Mouse (Mus musculus): Measurements from ENCODE around the gene Rab40c. TPM values are rescaled to one million over a fixed set of nuclear protein-coding genes. Genes with fewer than 3 reads are reported as not detected.

Gene Rab40c
- total and polyA plus RNA-seq, 2 experiments from 2014 or later: 10.4 to 22.5 TPM

GRCm38 (mm10) chr17:25836397-25837075 lies 83.0 kb downstream of the Rab40c start:
- 21% methylated on average over 23 of the region's 23 CpGs for whole genome bisulfite sequencing

GRCm38 (mm10) chr17:25835816-25836215 lies 83.7 kb downstream of the Rab40c start:
- H3K9ac ChIP-seq (replicated peaks; ENCODE audit: low read depth, low read length): 0 out of 2 replicates have a peak overlapping the region, but pooled peaks have one; percentile 57
- DNase-seq (ENCODE audit: low spot score) (no peak), ATAC-seq (ENCODE audit: insufficient read depth, low read depth) (no peak)
- no peak for TF ChIP-seq EP300 (IDR thresholded peaks at IDR 0.05; ENCODE audit: low read depth)
- TF ChIP-seq CTCF (IDR thresholded peaks at IDR 0.05; ENCODE audit: low read depth): no peak
- H3K4me1 ChIP-seq (ENCODE audit: control insufficient read depth, insufficient read depth): peaks cover 43% of the 10 kb centered on the region
- H3K27me3 ChIP-seq (ENCODE audit: control insufficient read depth, insufficient read depth, low read length): no peaks in the 10 kb centered on the region
- H3K4me2 ChIP-seq (ENCODE audit: low read depth, low read length): peak overlapping the region; percentile 95; the same call in 1 of the 2 replicates
- H3K36me3 ChIP-seq (replicated peaks; ENCODE audit: control insufficient read depth, insufficient read depth, low read length): peaks cover 38% of the 10 kb centered on the region
- peak overlapping the region; percentile 77 for H3K27ac ChIP-seq (ENCODE audit: low read depth)
- WGBS: 92% methylated on average over 16 of the region's 16 CpGs
- H3K9me3 ChIP-seq (replicated peaks; ENCODE audit: control insufficient read depth, low read length): no peaks in the 10 kb centered on the region
- H3K4me3 ChIP-seq (ENCODE audit: low read depth, low read length): no peak overlapping the region

More at GRCm38 (mm10) chr17:25836397-25837075, 83.0 kb downstream of the Rab40c start:
- ATAC-seq (ENCODE audit: insufficient read depth, low read depth): no peak
- Histone ChIP-seq H3K4me2 (ENCODE audit: low read depth, low read length) (peak overlapping the region; percentile 86), H3K4me1 (ENCODE audit: control insufficient read depth, insufficient read depth) (peaks cover 36% of the 10 kb centered on the region), H3K36me3 (replicated peaks; ENCODE audit: control insufficient read depth, insufficient read depth, low read length) (peaks cover 38% of the 10 kb centered on the region), H3K4me3 (ENCODE audit: low read depth, low read length) (peak overlapping the region; percentile 48), H3K27me3 (ENCODE audit: control insufficient read depth, insufficient read depth, low read length) (no peaks in the 10 kb centered on the region), H3K9ac (replicated peaks; ENCODE audit: low read depth, low read length) (peak overlapping the region; percentile 57), H3K27ac (ENCODE audit: low read depth) (peak overlapping the region; percentile 77), H3K9me3 (replicated peaks; ENCODE audit: control insufficient read depth, low read length) (no peaks in the 10 kb centered on the region)
- no peak for TF ChIP-seq CTCF (IDR thresholded peaks at IDR 0.05; ENCODE audit: low read depth)
- TF ChIP-seq EP300 (IDR thresholded peaks at IDR 0.05; ENCODE audit: low read depth): no peak
- no peak for DNase-seq (ENCODE audit: low spot score)

GRCm38 (mm10) chr17:25835301-25835700 lies 84.2 kb downstream of the Rab40c start:
- Histone ChIP-seq H3K4me3 (ENCODE audit: low read depth, low read length) (no peak overlapping the region), H3K4me2 (ENCODE audit: low read depth, low read length) (peak overlapping the region; percentile 95; the same call in 1 of the 2 replicates), H3K9ac (replicated peaks; ENCODE audit: low read depth, low read length) (no peak overlapping the region), H3K9me3 (replicated peaks; ENCODE audit: control insufficient read depth, low read length) (no peaks in the 10 kb centered on the region), H3K36me3 (replicated peaks; ENCODE audit: control insufficient read depth, insufficient read depth, low read length) (peaks cover 38% of the 10 kb centered on the region), H3K4me1 (ENCODE audit: control insufficient read depth, insufficient read depth) (peaks cover 43% of the 10 kb centered on the region), H3K27ac (ENCODE audit: low read depth) (no peak overlapping the region), H3K27me3 (ENCODE audit: control insufficient read depth, insufficient read depth, low read length) (no peaks in the 10 kb centered on the region)
- 95% methylated on average over 7 of the region's 7 CpGs for WGBS
- ATAC-seq (ENCODE audit: insufficient read depth, low read depth): no peak
- DNase-seq (ENCODE audit: low spot score): no peak
- TF ChIP-seq CTCF (IDR thresholded peaks at IDR 0.05; ENCODE audit: low read depth) (no peak), EP300 (IDR thresholded peaks at IDR 0.05; ENCODE audit: low read depth) (no peak)

- TF ChIP-seq CTCF (IDR thresholded peaks at IDR 0.05; ENCODE audit: low read depth) (no peak), EP300 (IDR thresholded peaks at IDR 0.05; ENCODE audit: low read depth) (no peak)
- DNase-seq (ENCODE audit: low spot score) (no peak), ATAC-seq (ENCODE audit: insufficient read depth, low read depth) (no peak)
- Histone ChIP-seq H3K9ac (replicated peaks; ENCODE audit: low read depth, low read length) (peak overlapping the region; percentile 79), H3K4me2 (ENCODE audit: low read depth, low read length) (peak overlapping the region; percentile 95), H3K27ac (ENCODE audit: low read depth) (peak overlapping the region; percentile 99), H3K36me3 (replicated peaks; ENCODE audit: control insufficient read depth, insufficient read depth, low read length) (peaks cover 35% of the 10 kb centered on the region), H3K4me1 (ENCODE audit: control insufficient read depth, insufficient read depth) (peaks cover 45% of the 10 kb centered on the region), H3K4me3 (ENCODE audit: low read depth, low read length) (peak overlapping the region; percentile 77), H3K9me3 (replicated peaks; ENCODE audit: control insufficient read depth, low read length) (no peaks in the 10 kb centered on the region), H3K27me3 (ENCODE audit: control insufficient read depth, insufficient read depth, low read length) (no peaks in the 10 kb centered on the region)
- 76% methylated on average over 12 of the region's 12 CpGs for WGBS
These were observed 84.8 kb downstream of the Rab40c start for GRCm38 (mm10) chr17:25834595-25835222.

GRCm38 (mm10) chr17:25833961-25834594 lies 85.4 kb downstream of the Rab40c start:
- peaks cover 29% of the 10 kb centered on the region for H3K36me3 ChIP-seq (replicated peaks; ENCODE audit: control insufficient read depth, insufficient read depth, low read length)
- TF ChIP-seq CTCF (IDR thresholded peaks at IDR 0.05; ENCODE audit: low read depth) (no peak), EP300 (IDR thresholded peaks at IDR 0.05; ENCODE audit: low read depth) (no peak)
- no peak for ATAC-seq (ENCODE audit: insufficient read depth, low read depth)
- H3K27ac ChIP-seq (ENCODE audit: low read depth): peak overlapping the region; percentile 99
- peak overlapping the region; percentile 95 for H3K4me2 ChIP-seq (ENCODE audit: low read depth, low read length)
- DNase-seq (ENCODE audit: low spot score): no peak
- H3K9me3 ChIP-seq (replicated peaks; ENCODE audit: control insufficient read depth, low read length): no peaks in the 10 kb centered on the region
- H3K9ac ChIP-seq (replicated peaks; ENCODE audit: low read depth, low read length): peak overlapping the region; percentile 79
- peak overlapping the region; percentile 77 for H3K4me3 ChIP-seq (ENCODE audit: low read depth, low read length)
- peaks cover 51% of the 10 kb centered on the region for H3K4me1 ChIP-seq (ENCODE audit: control insufficient read depth, insufficient read depth)
- 6% methylated on average over 6 of the region's 6 CpGs for WGBS
- no peaks in the 10 kb centered on the region for H3K27me3 ChIP-seq (ENCODE audit: control insufficient read depth, insufficient read depth, low read length)

Data from heart, postnatal 0 days (tissue).